Mouse (Mus musculus) stomach, embryonic 14.5 days (tissue): ENCODE measurements around the gene Rhox3h. TPM values are rescaled to one million over a fixed set of nuclear protein-coding genes. Genes with fewer than 3 reads are reported as not detected.

ENCODE experiments used
- polyA plus RNA-seq: library from polyadenylated mRNA; unstranded; fragments of >200 nt; fragmentation: Nextera tagmentation; extraction: Ambion mirVana; gene quantifications from 2 replicates; pipeline ENCODE4 v1.2.1, GENCODE M21; 2014

The Rhox3h gene
- polyA plus RNA-seq, 1 experiment from 2014 or later: not detected

Other genes starting within 250 kb of the Rhox3h start
- gene Rhox4b, start 236.3 kb downstream of the Rhox3h start, polyA plus RNA-seq: not detected in 2 replicates
- not detected in 2 replicates for gene Rhox2c, start 215.1 kb downstream of the Rhox3h start, polyA plus RNA-seq
- not detected in 2 replicates for gene Rhox3c, start 210.2 kb downstream of the Rhox3h start, polyA plus RNA-seq
- gene Rhox4c, start 188.4 kb downstream of the Rhox3h start, polyA plus RNA-seq: not detected in 2 replicates
- gene Rhox2d, start 175.3 kb downstream of the Rhox3h start, polyA plus RNA-seq: not detected in 2 replicates
- not detected in 2 replicates for gene Rhox4d, start 154.4 kb downstream of the Rhox3h start, polyA plus RNA-seq
- not detected in 2 replicates for gene Rhox2e, start 138.3 kb downstream of the Rhox3h start, polyA plus RNA-seq
- not detected in 2 replicates for gene Rhox3e, start 126.7 kb downstream of the Rhox3h start, polyA plus RNA-seq
- gene Rhox4e, start 111.4 kb downstream of the Rhox3h start, polyA plus RNA-seq: not detected in 2 replicates
- gene Rhox2f, start 97.4 kb downstream of the Rhox3h start, polyA plus RNA-seq: not detected in 2 replicates
- gene Rhox3f, start 87.8 kb downstream of the Rhox3h start, polyA plus RNA-seq: not detected in 2 replicates
- gene Rhox4f, start 61.1 kb downstream of the Rhox3h start, polyA plus RNA-seq: not detected in 2 replicates
- gene Rhox3g, start 40.2 kb downstream of the Rhox3h start, polyA plus RNA-seq: not detected in 2 replicates
- not detected in 2 replicates for gene Rhox2g, start 25.3 kb downstream of the Rhox3h start, polyA plus RNA-seq
- gene Rhox4g, start 17.4 kb downstream of the Rhox3h start, polyA plus RNA-seq: not detected in 2 replicates
- not detected in 2 replicates for gene Rhox2h, start 4.5 kb upstream of the Rhox3h start, polyA plus RNA-seq
- gene Rhox5, start 136.1 kb upstream of the Rhox3h start, polyA plus RNA-seq: 1.7 and 2.3 TPM in 2 replicates
- not detected in 2 replicates for gene Rhox6, start 158.1 kb upstream of the Rhox3h start, polyA plus RNA-seq
- gene Rhox7a, start 162.9 kb upstream of the Rhox3h start, polyA plus RNA-seq: not detected in 2 replicates
- not detected in 2 replicates for gene Rhox8, start 210.2 kb upstream of the Rhox3h start, polyA plus RNA-seq
- not detected in 2 replicates for gene Rhox7b, start 228.5 kb upstream of the Rhox3h start, polyA plus RNA-seq
- gene Rhox9, start 233.0 kb upstream of the Rhox3h start, polyA plus RNA-seq: not detected in 2 replicates